Mouse (Mus musculus) intestine, embryonic 14.5 days (tissue): ENCODE measurements around the gene H1fnt. TPM values are rescaled to one million over a fixed set of nuclear protein-coding genes. Genes with fewer than 3 reads are reported as not detected.

Experiments used
- ATAC-seq: fragments of 200-750 bp; cut with Nextera tagmentation; replicated peaks from 2 replicates; pipeline ENCODE4 v1.8.0; 2017; ENCODE audit warnings: low read depth, moderate number of reproducible peaks, moderate TSS enrichment, moderate library complexity; ENCODE audit not compliant: low FRiP score, low TSS enrichment
- DNase-seq: peaks from one replicate; pipeline ENCODE4 v3.0.0-alpha.2; 2018; ENCODE audit warnings: low spot score
- H3K27ac ChIP-seq: fragments of 300-500 bp; sonication (generic); 2 replicates; pipeline ENCODE4 v1.5.1; 2014; ENCODE audit warnings: low read depth, mild to moderate bottlenecking, control low read depth
- H3K27me3 ChIP-seq: fragments of 300-500 bp; sonication (generic); replicated peaks from 2 replicates; pipeline ENCODE4 v1.6.1; 2014; ENCODE audit warnings: low read length, control low read depth; ENCODE audit not compliant: control insufficient read depth, insufficient read depth
- H3K36me3 ChIP-seq: fragments of 300-500 bp; sonication (generic); 2 replicates; pipeline ENCODE4 v1.6.1; 2014; ENCODE audit warnings: low read length, control low read depth; ENCODE audit not compliant: control insufficient read depth, insufficient read depth
- H3K4me1 ChIP-seq: fragments of 300-500 bp; sonication (generic); replicated peaks from 2 replicates; pipeline ENCODE4 v1.6.1; 2014; ENCODE audit warnings: low read length, control low read depth, mixed read lengths; ENCODE audit not compliant: control insufficient read depth, insufficient read depth
- H3K4me2 ChIP-seq: fragments of 300-500 bp; sonication (generic); 2 replicates; pipeline ENCODE4 v1.6.1; 2014; ENCODE audit warnings: low read length
- H3K4me3 ChIP-seq: fragments of 300-500 bp; sonication (generic); 2 replicates; pipeline ENCODE4 v1.5.1; 2014; ENCODE audit warnings: low read depth, low read length, control low read depth, mixed read lengths
- H3K9ac ChIP-seq: fragments of 300-500 bp; sonication (generic); 2 replicates; pipeline ENCODE4 v1.6.1; 2014; ENCODE audit warnings: mild to moderate bottlenecking, low read length
- H3K9me3 ChIP-seq: fragments of 300-500 bp; sonication (generic); 2 replicates; pipeline ENCODE4 v1.6.1; 2016; ENCODE audit warnings: low read length, control low read depth; ENCODE audit not compliant: control insufficient read depth
- WGBS: fragments of 180-500 bp; shearing (Covaris S2); extraction: QIAGEN DNeasy Blood & Tissue Kit; methylation state at CpG from one replicate; pipeline ENCODE4 v1.1.7; 2014; 5-methylcytosine and 5-hydroxymethylcytosine counted together
- polyA plus RNA-seq: library from polyadenylated mRNA; unstranded; fragments of >200 nt; fragmentation: Nextera tagmentation; extraction: Ambion mirVana; gene quantifications from 2 replicates; pipeline ENCODE4 v1.2.1, GENCODE M21; 2014

Gene H1fnt
- polyA plus RNA-seq: not detected in 2 replicates

DNA sequence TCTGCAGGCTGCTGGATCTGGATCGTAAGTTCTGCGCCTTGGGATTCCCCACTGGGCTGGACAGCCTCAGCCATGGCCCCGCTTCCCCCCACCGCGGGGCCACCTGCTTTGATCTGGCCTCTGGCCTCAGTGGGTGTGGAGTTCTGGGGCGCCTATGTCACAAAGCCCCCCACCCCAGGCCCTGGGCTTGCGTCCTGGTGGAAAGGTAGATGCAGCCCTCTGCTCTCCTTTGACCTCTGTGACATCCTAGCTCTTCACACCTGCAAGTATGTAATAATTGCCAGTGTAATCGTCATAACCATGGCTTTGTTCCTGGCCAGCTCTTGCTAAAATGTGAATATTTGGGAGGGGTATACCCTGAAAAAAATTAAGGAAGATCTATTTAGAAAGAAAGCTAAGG is at the start of gene H1fnt:
TSS of gene H1fnt (minus strand) at position 101 of the 400 bp plus-strand sequence.
- no peak for ATAC-seq
- WGBS: 79% methylated on average over 8 of the region's 8 CpGs

DNA sequence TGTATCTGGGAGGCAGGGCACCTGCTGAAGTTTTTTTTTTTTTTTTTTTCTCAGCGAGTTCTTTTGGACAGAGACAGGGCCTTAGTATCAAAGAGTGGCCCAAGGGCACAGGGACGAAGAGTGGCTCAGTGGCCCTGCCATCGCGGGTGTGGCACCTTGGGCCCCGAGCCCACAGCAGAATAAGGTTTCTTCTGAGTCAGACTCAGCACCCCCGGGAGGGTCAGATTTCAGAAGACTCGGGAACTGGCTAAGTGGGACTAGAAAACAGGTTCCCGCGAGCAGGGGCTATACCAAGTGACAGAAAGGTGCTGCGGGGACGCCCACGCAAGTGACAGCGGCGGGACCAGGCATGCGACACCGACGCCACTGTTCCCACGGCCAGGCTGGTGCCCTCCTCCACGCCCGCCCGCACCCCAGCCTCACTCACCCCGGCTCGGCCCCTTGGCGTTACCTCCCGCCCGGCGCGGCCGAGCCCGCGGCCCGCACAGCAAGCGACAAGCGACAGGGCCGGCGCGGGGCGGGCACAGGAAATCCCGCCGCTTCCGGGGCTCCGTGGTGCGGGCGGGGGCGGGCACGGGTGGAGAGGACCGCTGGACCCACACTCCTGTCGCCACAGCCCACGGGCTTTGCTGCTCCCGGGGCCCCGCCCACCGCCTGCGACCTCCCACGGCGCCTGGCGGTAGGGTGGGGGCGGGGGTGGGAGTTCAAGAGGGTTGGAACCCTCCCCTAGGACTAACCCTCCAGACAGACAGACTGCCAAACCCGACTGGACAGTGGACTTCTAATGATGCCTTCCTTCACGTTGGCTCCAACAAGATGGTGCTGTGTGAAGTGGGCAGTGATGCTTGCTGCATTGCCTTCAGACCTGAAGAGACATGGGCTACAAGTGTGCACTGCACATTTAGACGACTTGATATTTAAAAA is 38.8 kb upstream of the H1fnt start, which contains the start of gene Zfp641:
TSS of gene Zfp641 (minus strand) at position 534 of the 924 bp plus-strand sequence.
- Histone ChIP-seq H3K27ac (no peak within 1 kb of the TSS), H3K4me3 (peak within 1 kb of the TSS; percentile 52), H3K9me3 (no peaks in the 10 kb centered on the region), H3K9ac (peak within 1 kb of the TSS; percentile 56), H3K4me2 (peak within 1 kb of the TSS; percentile 99), H3K36me3 (no peaks in the 10 kb centered on the region), H3K4me1 (no peaks in the 10 kb centered on the region), H3K27me3 (no peaks in the 10 kb centered on the region)
- ATAC-seq (peak; percentile 43; the same call in 1 of the 2 replicates), DNase-seq (peak; percentile 54)
- 3% methylated on average over 58 of the region's 60 CpGs for WGBS

More for the DNA sequence above, at the start of gene H1fnt:
- no peak within 1 kb of the TSS for H3K4me3 ChIP-seq
- no peaks in the 10 kb centered on the region for H3K27me3 ChIP-seq
- no peak within 1 kb of the TSS for H3K9ac ChIP-seq
- H3K9me3 ChIP-seq: no peaks in the 10 kb centered on the region
- no peak for DNase-seq
- no peaks in the 10 kb centered on the region for H3K36me3 ChIP-seq
- H3K4me1 ChIP-seq: no peaks in the 10 kb centered on the region
- H3K27ac ChIP-seq: no peak within 1 kb of the TSS
- no peak within 1 kb of the TSS for H3K4me2 ChIP-seq

DNA sequence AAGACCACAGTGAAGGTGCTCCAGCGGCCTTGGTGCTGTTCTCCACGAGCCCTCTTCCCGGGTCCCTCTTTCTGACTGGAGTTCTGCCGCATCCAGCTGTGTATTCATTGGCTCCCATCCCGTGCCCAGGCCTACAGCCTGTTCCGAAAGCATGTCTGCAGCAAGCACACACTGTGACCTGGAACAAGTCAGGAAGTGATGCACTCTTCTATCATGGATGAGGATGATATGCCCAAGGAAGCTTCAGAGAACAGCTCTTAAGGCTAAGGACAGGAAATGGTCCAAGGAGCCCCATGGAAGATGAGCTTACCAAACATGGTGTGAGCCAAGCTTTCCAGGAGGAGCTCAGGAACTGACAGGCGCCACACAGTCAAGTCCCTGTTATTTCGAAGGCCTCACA is 36.6 kb upstream of the H1fnt start:
- DNase-seq: no peak
- Histone ChIP-seq H3K27me3 (no peaks in the 10 kb centered on the region), H3K4me1 (no peaks in the 10 kb centered on the region), H3K27ac (no peak overlapping the region), H3K36me3 (no peaks in the 10 kb centered on the region), H3K4me2 (no peak overlapping the region), H3K9ac (no peak overlapping the region), H3K4me3 (no peak overlapping the region), H3K9me3 (no peaks in the 10 kb centered on the region)
- WGBS: 86% methylated on average over 8 of the region's 8 CpGs
- ATAC-seq: no peak

DNA sequence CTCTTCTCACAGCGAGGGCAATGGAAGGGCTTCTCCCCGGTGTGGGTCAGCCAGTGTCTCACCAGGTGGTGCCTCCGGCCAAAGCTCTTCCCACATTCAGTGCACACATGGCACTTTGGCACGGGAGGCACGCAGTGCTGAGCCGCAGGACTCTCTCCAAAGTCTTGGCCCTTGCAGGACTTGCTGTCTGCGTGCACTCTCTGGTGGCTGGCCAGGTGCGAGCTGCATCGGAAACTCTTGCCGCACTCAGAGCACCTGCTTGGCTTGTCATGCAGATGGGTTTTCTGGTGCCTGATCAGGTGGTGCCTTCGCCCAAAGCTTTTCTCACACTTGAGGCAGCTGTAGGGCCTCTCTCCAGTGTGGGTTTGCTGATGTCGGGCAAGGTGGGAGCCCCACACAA is 31.5 kb upstream of the H1fnt start:
- Histone ChIP-seq H3K4me2 (no peak overlapping the region), H3K27me3 (no peaks in the 10 kb centered on the region), H3K27ac (no peak overlapping the region), H3K9ac (no peak overlapping the region), H3K4me3 (no peak overlapping the region), H3K4me1 (no peaks in the 10 kb centered on the region), H3K9me3 (no peaks in the 10 kb centered on the region), H3K36me3 (no peaks in the 10 kb centered on the region)
- 74% methylated on average over 12 of the region's 12 CpGs for WGBS
- no peak for ATAC-seq
- DNase-seq: no peak

DNA sequence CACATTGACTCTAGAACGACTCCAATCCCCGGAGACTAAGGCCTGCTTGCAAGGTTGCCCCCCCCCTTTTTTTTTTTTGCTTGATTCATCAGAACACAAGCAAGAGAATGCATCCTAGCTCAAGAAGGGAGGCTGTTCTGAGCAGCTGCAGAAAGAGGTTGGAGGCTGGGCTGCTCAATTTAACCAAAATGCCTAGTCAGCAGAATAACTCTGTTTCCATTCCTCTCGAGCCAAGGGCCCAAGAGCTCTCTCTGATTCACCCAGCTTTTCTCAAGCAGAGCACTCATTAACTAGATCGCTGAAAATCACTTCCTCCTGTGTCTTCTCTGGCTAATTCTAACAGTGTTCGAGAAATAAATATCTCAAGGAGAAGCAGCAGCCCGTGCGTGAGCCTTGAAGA is 29.3 kb upstream of the H1fnt start:
- no peak overlapping the region for H3K4me3 ChIP-seq
- H3K9me3 ChIP-seq: no peaks in the 10 kb centered on the region
- ATAC-seq (no peak), DNase-seq (no peak)
- no peaks in the 10 kb centered on the region for H3K27me3 ChIP-seq
- no peaks in the 10 kb centered on the region for H3K36me3 ChIP-seq
- WGBS: 67% methylated on average over 7 of the region's 7 CpGs
- H3K4me1 ChIP-seq: no peaks in the 10 kb centered on the region
- no peak overlapping the region for H3K4me2 ChIP-seq
- no peak overlapping the region for H3K9ac ChIP-seq
- no peak overlapping the region for H3K27ac ChIP-seq

DNA sequence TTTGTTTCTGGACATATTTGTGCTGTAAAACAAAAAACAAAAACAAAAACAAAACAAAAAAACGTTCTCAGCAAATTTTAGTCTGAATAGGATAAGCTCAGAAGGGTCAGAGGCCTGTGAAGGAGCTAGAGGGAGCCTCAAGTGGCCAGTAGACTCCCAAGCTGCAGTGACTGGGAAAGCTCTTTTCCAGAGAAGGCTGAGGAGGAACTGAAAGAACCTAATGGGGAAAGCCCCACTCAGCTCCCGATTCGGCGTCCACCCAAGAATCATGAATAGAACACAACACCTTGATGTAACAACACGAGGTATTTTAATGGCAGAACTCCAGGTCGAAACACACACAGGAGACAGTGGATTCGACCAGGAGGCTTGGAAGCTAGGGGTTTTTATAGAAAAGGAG is 683 bp upstream of the H1fnt start:
- no peak overlapping the region for H3K9ac ChIP-seq
- no peaks in the 10 kb centered on the region for H3K27me3 ChIP-seq
- no peaks in the 10 kb centered on the region for H3K4me1 ChIP-seq
- no peaks in the 10 kb centered on the region for H3K36me3 ChIP-seq
- no peak for ATAC-seq
- no peak for DNase-seq
- H3K4me2 ChIP-seq: no peak overlapping the region
- H3K9me3 ChIP-seq: no peaks in the 10 kb centered on the region
- no peak overlapping the region for H3K4me3 ChIP-seq
- H3K27ac ChIP-seq: no peak overlapping the region
- WGBS: 81% methylated on average over 7 of the region's 7 CpGs

DNA sequence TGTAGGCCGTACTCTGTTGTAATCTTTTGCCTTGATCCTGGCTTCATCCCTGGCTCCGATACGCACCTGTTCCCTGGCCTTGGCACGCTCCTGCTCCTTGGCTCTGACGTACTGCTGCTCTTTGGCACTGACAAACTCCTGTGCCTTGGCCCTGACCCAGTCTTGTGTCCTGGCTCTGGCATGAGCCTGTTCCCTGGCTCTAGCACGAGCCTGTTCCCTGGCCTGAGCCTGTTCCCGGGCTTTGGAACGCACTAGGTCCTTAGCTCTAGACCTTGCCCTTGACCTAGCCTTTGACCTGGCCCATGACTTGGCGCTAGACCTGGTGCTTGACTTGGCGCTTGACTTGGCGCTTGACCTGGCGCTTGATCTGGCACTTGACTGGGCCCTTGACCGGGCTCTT is 822 bp downstream of the H1fnt start:
- Histone ChIP-seq H3K4me2 (no peak overlapping the region), H3K27ac (no peak overlapping the region), H3K27me3 (no peaks in the 10 kb centered on the region), H3K4me3 (no peak overlapping the region), H3K9me3 (no peaks in the 10 kb centered on the region), H3K36me3 (no peaks in the 10 kb centered on the region), H3K9ac (no peak overlapping the region), H3K4me1 (no peaks in the 10 kb centered on the region)
- ATAC-seq: no peak
- DNase-seq: no peak
- WGBS: 95% methylated on average over 13 of the region's 13 CpGs

DNA sequence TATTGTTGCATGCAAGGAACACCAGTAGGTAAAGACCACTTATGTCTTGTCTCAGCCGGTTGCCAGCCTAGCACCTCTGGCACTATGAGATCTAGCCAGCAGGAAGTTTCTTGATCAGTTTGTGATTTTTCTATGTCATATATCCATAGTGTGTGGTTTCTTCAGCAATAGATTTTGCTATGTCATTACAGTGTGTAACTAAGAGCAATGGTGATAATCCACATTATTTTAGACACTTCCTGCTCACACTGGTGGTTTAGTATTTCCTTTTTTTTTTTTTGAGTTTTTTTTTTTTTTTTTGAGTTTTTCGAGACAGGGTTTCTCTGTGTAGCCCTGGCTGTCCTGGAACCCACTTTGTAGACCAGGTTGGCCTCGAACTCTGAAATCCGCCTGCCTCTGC is 21.7 kb downstream of the H1fnt start:
- Histone ChIP-seq H3K9ac (no peak overlapping the region), H3K4me1 (no peaks in the 10 kb centered on the region), H3K36me3 (no peaks in the 10 kb centered on the region), H3K27me3 (no peaks in the 10 kb centered on the region), H3K9me3 (no peaks in the 10 kb centered on the region), H3K27ac (no peak overlapping the region), H3K4me2 (no peak overlapping the region), H3K4me3 (no peak overlapping the region)
- no peak for DNase-seq
- 94% methylated on average over 4 of the region's 4 CpGs for WGBS
- ATAC-seq: no peak

DNA sequence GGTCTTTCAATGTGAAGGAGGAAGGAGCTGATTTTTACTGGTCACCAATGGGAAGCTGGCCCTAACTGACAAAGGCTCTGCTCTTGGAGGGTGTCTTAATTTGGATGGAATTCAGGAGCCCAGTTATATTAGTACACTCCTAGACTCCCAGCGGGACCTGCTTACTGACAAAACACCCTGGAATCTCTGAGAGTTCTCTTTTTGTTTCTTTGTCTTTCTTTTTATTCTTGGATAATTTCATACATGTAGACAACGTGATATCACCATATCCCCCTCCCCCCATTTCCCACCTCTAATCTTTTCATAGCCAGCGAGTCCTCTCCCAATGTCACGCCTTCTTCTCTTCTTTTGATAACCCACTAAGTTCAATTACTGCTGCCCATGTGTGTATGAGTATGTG is 22.7 kb downstream of the H1fnt start, which contains the start of gene Olfr286:
TSS of gene Olfr286 (minus strand) at position 101 of the 400 bp plus-strand sequence.
- no peak for DNase-seq
- Histone ChIP-seq H3K27me3 (no peaks in the 10 kb centered on the region), H3K4me2 (no peak within 1 kb of the TSS), H3K36me3 (no peaks in the 10 kb centered on the region), H3K4me3 (no peak within 1 kb of the TSS), H3K9me3 (no peaks in the 10 kb centered on the region), H3K27ac (no peak within 1 kb of the TSS), H3K4me1 (no peaks in the 10 kb centered on the region), H3K9ac (no peak within 1 kb of the TSS)
- no peak for ATAC-seq
- WGBS: 91% methylated on average over 4 of the region's 4 CpGs
